Mouse (Mus musculus): ENCODE measurements around the gene Tnks2.
"Not testable (repeated sequence)": the region's sequence is repeated elsewhere in the genome, so short reads cannot be mapped to it uniquely, and the experiment has no call there.

The Tnks2 gene

DNA sequence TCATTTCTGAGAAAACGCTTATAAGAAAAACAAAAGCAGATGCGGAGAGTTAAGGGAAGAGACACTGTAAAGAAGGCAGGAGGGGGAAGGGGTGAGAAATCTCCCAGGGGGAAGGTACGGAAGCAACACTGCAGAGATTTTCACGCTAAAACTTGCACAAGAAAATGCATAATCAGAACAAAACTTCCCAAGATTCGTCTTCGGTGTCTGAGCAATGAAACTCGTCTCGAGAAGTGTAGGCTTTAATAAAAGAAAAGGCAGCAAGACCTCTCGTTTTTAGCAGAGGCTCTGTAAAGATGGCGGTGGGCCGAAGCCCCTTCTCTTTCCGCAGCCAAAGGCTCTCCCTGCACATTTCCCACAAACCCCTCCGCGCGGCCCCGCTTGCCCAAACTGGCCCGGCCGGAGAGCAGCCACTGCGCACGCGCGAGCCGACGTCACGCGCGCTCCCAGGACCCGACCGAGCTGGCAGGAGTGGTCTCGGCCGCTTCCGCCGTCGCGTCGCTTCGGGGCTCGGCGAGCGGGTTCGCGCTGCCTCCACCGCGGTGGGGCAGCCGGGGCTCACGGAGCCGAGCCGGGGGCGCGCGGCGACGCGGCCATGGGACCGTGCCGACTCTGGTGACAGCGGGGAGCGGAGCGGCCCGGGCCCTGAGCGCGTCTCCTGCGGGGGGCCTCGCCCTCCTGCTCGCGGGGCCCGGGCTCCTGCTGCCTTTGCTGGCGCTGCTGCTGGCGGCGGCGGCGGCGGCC lies at the start of gene Tnks2:
Tnks2 (plus strand) TSS at position 445 of the 744 bp plus-strand sequence.
- peak; percentile 94 to 97 for DNase-seq

DNA sequence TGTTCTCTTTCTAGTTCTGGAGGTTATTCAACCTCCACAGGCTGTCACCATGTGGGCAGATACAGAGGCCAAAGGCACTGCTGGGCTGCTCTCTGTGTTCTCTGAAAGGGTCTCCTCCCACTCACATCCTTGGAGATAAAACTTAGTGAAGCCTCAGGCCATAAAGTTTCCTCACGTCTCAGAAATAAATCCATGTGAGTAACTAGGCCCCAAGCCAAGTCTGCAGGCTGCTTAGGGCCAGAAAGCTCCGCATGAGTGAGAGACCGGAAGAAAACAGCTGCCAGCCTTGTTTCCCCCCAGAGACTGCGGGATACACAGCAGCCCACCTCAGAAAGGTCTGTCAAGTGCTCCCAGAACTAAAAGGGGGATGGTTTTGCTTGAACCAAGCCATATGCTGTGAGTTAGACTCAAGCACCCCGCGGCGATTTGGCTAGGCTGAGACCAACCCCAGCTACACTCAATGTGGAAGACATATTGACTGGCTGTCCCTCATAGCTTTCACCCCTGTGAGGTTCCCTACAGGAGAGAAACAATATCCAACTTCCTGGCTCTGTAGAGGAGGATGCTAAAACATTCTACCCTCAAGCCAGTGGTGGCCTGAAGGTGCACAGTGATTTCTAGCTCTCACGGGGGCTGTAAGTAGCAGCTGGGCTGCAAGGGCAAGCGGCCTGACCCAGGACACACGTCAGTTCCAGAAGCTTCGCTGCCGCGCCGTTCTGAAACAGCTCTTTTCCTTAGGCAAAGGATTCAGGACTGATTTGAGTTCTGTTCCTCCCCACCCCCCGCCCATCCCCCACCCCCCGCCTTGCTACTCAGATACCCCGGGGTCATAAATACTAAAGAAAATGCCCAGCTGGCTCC lies 43.9 kb upstream of the Tnks2 start:
- DNase-seq, result no peak

- DNase-seq, result no peak
These were observed 41.4 kb upstream of the Tnks2 start for GRCm38 (mm10) chr19:36792589-36792988.

GRCm38 (mm10) chr19:36793450-36793849 lies 40.6 kb upstream of the Tnks2 start:
- DNase-seq, result no peak

GRCm38 (mm10) chr19:36794008-36794407 lies 40.0 kb upstream of the Tnks2 start:
- DNase-seq, result no peak

- DNase-seq, result no peak
These were observed 38.8 kb upstream of the Tnks2 start for GRCm38 (mm10) chr19:36795277-36795676.

DNA sequence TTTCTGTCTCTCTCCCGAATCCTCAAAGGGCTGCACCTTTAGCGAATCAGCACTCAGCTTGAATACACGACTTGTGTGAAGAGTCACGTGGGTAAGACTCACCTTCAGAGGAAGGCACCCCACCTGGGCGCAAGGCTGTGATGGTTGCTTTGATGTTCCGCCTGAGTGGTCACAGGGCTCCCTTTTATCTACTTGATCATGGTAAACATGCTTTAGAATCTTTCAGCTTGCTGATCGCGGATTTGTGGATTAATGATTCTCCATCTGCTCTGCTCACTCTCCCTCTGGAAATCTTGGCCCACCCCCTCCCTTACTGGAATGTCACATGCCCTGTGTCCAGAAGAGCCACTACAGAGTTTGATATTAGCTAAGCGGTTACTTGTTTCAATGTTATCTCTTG lies 37.1 kb upstream of the Tnks2 start:
- no peak for DNase-seq

- no peak for DNase-seq
These were observed 33.7 kb upstream of the Tnks2 start for GRCm38 (mm10) chr19:36800288-36800687.

DNA sequence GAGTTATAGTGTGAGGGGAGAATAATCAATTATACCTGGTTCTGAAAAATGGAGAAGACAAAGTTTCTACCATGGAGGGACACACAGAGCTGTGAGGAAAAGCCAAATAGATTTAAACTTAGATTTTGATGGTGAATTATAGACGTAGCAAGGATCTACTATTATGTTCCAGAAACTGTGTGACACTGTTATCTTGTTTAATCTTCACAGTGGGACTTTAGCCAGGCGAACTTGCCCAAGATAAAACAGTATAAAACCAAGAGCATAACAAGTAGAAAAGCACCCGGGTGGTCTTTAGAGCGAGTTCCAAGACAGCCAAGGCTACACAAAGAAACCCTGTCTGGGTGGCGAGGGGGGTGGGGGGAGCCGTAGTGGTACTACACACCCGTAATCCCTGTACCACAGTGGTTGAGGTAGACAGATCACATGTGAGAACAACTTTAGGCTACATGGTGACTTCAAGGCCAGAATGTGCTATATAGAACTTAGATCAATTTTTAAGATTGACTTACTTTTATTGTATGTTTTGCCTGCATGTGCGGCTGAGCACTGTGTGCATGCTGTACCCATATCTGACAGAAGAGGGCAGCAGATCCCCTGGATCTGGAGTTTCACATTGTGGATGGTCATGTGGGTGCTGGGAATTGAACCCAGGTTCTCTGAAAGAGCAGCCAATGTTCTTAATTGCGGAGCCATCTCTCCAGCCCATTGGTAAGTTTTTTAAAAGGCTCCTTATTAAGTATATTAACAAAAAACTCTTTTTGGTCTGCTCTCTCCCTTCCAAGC lies 32.0 kb upstream of the Tnks2 start:
- DNase-seq, result no peak

DNA sequence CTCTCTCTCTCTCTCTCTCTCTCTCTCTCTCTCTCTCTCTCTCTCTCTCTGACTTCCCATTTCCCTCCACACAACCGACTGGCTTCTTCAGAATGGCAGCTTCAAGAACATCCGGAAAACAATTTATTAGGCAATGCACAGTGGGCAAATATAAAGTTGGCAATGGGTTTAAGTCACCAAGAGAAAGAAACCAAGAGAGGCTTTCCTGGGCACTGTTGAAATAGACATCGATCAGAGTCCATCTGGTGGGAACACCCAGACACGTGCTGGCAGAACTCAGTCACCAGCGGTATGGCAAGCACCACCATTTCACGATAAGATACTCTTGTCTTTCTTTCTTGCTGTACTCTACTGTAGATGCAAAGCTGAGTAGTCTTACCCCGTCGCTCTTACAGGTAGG lies 30.6 kb upstream of the Tnks2 start:
- DNase-seq, result no peak

DNA sequence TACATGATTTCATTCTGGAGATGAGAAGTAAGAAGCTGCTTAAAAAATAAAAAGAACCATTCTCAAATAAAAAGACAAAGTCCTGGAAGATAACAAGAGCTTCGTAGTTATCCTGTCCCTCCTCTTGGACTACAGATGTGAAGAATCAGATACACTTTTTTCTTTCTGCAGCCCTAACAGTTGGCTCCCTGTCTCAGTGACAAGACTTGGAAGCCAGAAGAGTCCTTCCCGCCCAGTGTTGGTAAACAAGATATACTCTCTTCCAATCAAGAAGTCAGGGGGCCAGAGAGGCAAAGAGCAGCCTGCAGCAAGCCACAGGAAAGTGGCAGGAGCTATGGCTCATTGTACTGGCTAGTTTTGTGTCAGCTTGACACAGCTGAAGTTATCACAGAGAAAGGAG lies 27.2 kb upstream of the Tnks2 start:
- no peak for DNase-seq

- no peak for DNase-seq
These were observed 25.5 kb upstream of the Tnks2 start for GRCm38 (mm10) chr19:36808426-36809105.

GRCm38 (mm10) chr19:36809476-36810168 lies 24.4 kb upstream of the Tnks2 start:
- DNase-seq, result no peak

- no peak for DNase-seq
These were observed 22.0 kb upstream of the Tnks2 start for GRCm38 (mm10) chr19:36812011-36812410.

- peak; percentile 14 to 16 for DNase-seq
These were observed 18.4 kb upstream of the Tnks2 start for GRCm38 (mm10) chr19:36815396-36816271.

DNA sequence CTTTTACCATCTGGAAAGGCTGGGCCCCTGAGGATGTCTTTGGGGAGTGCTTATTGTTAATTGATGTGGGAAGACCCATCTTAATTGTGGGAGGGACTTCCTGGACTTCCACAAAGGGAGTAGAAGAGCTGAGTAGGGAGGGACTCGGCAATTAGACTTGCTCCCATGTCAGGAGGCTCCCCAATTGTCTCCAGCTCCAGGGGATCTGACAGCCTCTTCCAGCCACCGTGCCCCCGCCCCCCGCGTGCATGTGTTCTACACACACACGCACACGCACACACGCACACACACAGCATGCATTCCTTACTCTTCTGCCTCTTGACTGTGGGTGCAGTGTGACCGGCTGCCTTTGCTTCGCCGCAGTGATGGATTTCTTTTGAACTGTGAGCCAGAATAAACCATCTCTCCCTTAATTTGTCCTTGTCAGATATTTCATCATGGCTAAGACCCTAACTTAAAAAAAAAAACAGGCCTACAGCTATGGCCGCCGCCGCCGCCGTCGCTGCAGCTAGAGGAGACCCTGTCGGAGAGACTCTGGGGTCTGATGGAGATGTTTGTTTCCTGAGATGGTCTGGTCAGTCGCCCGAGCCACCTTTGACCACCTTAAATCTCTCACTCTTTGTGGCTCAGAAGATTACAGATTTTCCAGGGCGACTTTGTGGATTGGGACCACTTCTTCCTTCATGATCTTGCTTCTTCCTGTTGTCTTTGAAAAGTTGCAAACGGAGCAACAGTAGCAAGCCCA lies 15.7 kb upstream of the Tnks2 start:
- DNase-seq, result peak in 1 of 2 experiments; percentile 14

- no peak for DNase-seq
These were observed 14.8 kb upstream of the Tnks2 start for GRCm38 (mm10) chr19:36819199-36819598.

GRCm38 (mm10) chr19:36820469-36820868 lies 13.6 kb upstream of the Tnks2 start:
- DNase-seq, result no peak

GRCm38 (mm10) chr19:36821301-36821700 lies 12.7 kb upstream of the Tnks2 start:
- not testable (repeated sequence) for DNase-seq

DNA sequence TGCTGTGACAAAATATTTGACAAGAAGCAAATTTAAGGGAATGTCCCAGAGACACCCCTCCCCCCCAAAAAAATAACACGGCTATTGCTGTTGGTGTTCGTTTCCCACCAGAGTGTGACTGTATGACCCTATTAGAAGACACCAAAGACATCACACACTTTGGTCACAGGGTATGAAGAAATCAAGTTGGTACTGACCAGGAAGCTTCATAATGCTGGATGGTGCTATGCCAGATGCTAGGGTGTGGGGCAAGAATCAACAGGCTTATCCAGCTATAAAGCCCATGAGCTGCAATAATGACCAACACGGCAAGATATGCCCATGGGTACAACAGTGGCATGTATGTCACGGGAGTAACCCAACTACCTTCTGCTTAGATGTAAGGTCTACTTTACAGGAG lies 11.3 kb upstream of the Tnks2 start:
- no peak for DNase-seq

Data from thymus, postnatal 36 days (tissue).